Mouse (Mus musculus) lung, adult 2 months (tissue): ENCODE data around the gene Pla2g2d.

Experiments used
- CTCF ChIP-seq: fragments of 200-500 bp; IDR thresholded peaks from 2 replicates; pipeline ENCODE4 v1.5.1; 2011; ENCODE audit warnings: mild to moderate bottlenecking, low read length, control low read depth; ENCODE audit not compliant: insufficient read depth
- POLR2A ChIP-seq: fragments of 200-500 bp; IDR thresholded peaks from 2 replicates; pipeline ENCODE4 v1.6.1; 2011; ENCODE audit warnings: low read depth, mild to moderate bottlenecking, control low read depth, low read length, borderline replicate concordance; ENCODE audit errors: extremely low read depth

GRCm38 (mm10) chr4:138791452-138791851 lies 15.9 kb downstream of the Pla2g2d start:
- TF ChIP-seq CTCF: no peak
- TF ChIP-seq POLR2A: no peak
